Mouse (Mus musculus) heart, adult 2 months (tissue): ENCODE data around the gene Adam15.

Source experiments
- CTCF ChIP-seq: fragments of 200-600 bp; IDR thresholded peaks from 2 replicates; pipeline ENCODE4 v1.8.1; 2022; ENCODE audit warnings: antibody characterized with exemption, mild to moderate bottlenecking, moderate library complexity
- POLR2A ChIP-seq: fragments of 200-500 bp; IDR thresholded peaks from 2 replicates; pipeline ENCODE4 v1.6.1; 2011; ENCODE audit warnings: mild to moderate bottlenecking, low read depth, low read length, control low read depth; ENCODE audit not compliant: insufficient read depth

GRCm38 (mm10) chr3:89385451-89385850, 35.7 kb upstream of the Adam15 start:
- TF ChIP-seq POLR2A (no peak), CTCF (no peak)
